Mouse (Mus musculus) kidney, adult 2 months (tissue): ENCODE measurements at regions not wholly inside any gene's neighbourhood (a gene's known extent, or its start where the extent isn't known, plus 50 kb on each side); places are given as distances from the start of the nearest gene placed in this dataset.

ENCODE experiments used
- CTCF ChIP-seq: fragments of 200-500 bp; conservative IDR thresholded peaks from 2 replicates; pipeline ENCODE4 v1.5.1; 2011; ENCODE audit warnings: low read depth, mild to moderate bottlenecking, control low read depth, low read length, moderate library complexity, mixed read lengths; ENCODE audit not compliant: insufficient read depth, insufficient read length
- POLR2A ChIP-seq: fragments of 200-500 bp; IDR thresholded peaks from one replicate; pipeline ENCODE4 v1.6.1; 2011; ENCODE audit warnings: low read depth, low read length, control low read depth

DNA sequence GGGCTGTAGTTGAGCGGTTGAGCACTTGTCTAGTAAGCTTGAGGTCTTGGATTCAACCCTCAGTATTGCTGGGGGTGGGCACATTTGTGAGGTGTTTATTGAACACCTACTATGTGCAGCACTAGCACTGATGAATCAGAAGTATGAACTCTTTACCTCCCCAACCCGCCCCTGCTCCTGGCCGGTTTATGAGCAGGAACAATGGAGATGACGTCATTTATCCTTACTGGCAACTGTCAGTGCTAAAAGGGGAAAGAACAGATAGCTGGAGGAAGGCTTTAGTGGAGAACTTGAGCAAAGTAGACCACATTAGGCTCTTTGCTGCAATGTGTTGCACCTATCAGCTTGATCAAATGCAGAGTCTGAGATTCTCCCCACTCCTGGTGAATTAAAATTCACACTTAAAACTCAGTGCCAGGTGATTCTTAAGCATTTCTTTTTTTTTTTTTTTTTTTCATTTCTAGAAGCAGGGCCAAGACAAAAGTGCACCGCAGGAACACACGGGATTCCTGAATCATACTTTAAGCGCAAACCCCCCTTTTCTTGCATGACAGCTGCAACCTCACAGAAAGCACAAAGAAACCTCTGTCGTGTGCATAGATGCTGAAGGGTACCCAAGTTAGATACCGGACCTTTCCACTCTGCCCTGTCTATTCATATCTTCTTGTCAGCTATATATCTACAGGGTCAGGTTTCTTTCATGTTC lies 56.6 kb upstream of the Boc start:
- TF ChIP-seq CTCF = no peak
- no peak for TF ChIP-seq POLR2A
